Mouse (Mus musculus): ENCODE results near the gene Igsf11. TPM values are rescaled to one million over a fixed set of nuclear protein-coding genes. Genes with fewer than 3 reads are reported as not detected.

The Igsf11 gene
- total RNA-seq (2015): not detected in 2 replicates
- not detected in 2 replicates for total RNA-seq (2017)

DNA sequence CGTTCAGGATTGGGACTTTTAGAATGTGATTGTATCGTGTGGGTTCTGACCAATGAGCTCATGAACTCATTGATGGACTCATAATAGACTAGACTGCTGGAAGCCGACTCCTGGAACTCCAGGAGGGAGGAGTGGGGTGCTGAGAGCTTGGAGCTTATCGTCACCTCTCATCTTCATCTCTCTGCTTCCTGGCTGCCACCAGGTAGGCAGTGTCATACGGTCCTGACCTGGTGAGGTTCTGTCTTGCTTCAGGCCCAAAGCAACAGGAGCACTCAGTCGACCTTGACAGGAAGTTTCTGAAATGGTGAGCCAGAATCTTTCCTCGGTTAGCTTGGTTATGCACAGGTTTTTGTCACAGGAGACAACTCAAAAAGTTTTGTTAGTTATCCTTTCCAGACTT lies at the start of gene Igsf11:
Gene Igsf11, plus strand, starts transcription at position 301 of the 400 bp plus-strand sequence.
- ATAC-seq (replicated peaks; ENCODE audit: poor library complexity): no peak

DNA sequence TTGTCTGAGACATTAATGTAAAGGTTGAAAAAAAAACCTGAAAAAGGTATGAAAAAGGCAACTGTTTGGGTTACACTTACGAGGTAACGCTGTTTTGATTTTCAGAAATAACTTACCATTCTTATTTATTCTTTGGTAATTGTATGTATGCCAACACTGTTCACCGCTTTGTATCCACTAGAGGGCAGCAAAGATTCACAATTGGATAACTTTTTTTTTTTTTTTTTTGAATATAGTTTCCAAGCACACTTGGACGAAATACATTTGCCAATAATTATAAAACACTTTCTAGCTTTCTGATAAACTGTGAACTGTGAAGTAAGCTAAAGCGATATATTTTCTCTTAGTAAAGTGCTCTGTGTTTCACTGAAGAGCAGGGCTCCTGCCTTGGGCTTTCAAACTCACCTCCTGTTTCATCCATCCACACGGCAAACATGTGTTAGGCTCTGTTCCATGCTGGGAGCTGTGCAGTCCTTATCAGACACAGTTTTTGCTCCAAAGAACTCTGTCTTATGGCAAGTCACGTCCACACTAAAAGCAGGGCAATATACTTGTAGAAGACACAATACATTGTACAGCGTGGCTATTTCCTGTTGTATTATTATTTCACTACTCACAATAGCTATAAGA lies 34.2 kb upstream of the Igsf11 start:
- peak; percentile 63 for ATAC-seq (replicated peaks; ENCODE audit: poor library complexity)

DNA sequence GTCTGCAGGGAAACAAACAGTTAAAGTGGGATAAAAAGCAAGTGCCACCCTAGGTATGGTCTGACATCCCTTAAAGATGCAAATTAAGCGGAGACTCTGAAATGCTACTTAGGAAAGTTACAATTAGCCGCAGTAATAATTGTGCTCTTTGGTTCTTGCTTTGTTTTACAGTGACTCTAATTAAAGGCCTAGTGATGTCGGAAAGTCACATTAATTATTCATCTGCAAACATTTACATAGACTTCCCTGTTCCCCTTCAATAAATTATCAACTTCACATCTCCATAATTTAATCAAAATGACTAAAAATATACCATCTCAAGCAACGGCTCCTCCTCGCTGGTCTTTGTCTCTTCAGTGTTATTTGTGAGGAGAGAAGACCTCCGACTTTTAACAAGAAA lies 31.9 kb upstream of the Igsf11 start:
- ATAC-seq (replicated peaks; ENCODE audit: poor library complexity): no peak

DNA sequence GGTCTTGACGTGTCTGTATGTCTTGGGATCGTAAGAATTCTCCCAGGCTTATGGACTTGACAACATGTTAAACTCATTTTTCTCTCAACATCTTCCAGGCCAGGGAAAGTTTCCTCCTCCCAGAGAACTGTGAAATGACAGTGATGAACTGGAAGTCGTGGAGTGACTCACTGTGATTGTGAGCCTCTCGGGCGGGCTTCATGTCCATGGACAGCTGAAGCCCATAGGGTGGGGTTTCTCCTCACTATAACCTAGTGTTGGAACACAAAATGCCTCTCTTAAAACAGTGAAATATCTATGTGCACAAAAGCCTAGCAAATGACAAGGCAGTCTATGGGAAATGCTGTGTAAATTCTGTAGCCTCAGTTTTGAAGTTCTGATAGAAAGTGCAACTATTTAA lies 28.1 kb upstream of the Igsf11 start:
- ATAC-seq (replicated peaks; ENCODE audit: poor library complexity): no peak

DNA sequence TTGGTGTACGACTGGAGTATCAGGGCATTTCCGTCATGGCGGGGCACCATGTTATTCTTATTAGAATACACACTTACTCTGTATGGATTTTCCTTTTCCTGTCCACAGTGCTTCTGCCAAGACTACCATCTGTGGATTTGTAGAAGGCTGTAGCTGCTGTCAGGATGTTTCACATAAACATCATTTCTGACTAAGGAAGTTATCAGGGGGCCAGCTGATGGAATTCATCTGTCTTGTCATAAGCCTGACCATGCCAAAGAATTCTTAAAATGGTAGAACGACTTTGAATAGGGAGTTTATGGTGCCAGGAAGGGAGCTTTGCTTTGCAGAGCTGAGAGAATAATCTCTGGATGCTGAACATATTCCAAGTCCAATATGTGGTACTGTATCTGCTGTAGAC lies 19.2 kb upstream of the Igsf11 start:
- ATAC-seq (replicated peaks; ENCODE audit: poor library complexity): no peak

DNA sequence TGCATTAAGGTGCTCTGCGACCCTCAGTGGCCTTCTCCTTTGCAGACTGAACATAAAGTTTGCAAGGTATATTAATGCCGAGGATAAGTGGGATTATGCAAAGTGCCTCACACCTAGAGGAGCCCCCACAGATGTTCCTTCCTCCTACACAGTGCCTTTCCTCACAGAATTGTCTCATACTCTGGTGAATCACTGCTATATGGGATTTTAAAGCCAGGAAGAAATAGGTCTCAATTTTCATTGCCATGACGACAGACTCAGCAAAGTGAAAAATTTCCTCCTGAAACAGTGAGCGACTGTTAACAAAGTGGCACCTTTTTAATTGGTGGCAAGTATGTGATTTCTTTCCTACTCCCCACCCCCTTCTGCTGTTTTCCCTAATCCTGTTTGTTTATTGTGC lies 18.0 kb upstream of the Igsf11 start:
- no peak for ATAC-seq (replicated peaks; ENCODE audit: poor library complexity)

DNA sequence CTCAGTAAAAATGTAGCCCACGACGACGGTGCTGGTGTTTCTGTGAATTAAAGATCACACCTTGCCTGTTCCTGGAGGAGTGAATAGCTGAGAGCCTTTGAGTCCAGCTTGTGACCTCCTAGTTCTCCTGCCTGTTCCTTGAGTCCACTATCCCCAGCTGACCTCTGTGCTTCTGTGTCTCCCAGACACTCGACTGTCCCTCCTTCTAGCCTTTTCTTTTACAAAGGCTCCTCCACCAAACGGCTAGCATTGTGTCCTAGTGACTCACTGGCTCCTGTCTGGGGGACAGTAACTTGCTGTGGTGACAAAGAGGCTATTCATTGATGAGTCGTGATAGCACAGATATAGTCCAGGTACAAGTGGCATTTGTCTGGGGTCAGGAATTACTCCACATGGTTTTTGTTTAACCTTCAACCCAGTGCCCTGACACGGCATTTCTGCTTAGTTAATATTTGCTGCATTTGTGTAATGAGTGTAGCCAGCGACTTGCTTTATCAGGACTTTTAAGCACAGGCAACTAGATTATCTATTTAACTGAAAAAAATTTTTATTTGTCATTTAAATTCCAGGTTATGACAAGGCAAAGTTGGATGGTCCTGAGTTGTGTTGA lies 6.5 kb downstream of the Igsf11 start:
- ATAC-seq (replicated peaks; ENCODE audit: poor library complexity): no peak

DNA sequence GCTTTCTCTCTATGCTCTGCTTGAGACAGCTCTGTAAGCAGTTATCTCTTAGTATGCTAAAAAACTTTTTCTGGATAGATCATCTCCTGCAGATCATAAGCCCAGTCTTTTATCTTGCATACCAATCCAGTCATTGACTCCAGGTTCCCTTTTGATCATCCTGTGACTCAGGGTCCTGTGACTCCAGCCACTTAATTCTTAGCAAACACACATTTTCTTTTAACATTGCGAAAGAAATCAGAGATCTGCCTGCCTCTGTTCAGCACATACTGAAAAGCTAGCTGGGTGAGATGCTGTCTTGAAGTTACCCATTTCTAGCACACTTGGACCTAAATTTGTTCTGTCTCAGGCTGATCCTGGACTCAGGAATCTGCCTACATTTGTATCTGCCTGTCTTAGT lies 7.6 kb downstream of the Igsf11 start:
- ATAC-seq (replicated peaks; ENCODE audit: poor library complexity): no peak

DNA sequence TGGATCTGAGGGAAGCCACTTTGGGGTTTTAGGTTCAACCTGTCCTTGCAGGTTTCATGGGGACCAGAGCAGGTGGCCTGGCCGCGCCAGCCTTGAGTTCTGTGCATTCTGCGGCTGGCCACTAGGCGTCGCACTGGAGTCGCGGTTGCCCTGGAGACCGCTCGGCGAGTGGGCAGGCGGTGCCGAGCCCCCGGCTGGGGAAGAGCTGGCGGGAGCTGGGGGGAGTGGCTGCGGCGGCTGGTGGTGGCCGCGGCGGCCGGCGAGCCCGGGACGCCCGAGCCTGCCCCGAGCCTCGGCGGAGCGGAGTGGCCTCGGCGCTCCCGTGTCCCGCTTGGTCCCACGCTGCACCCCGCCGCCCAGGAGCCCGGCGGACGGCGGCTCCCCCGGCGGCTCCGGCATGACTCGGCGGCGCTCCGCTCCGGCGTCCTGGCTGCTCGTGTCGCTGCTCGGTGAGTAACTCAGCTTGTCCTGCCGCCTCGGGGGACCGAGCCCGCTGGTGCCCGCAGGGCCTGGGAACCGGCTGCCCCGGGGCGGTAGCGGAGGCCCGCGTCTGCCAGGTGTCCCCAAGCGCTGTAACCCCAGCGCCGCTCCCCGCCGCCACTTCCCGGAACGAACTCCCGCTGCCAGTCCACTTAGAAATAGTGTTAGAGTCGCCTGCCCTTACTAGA lies 9.8 kb downstream of the Igsf11 start:
- peak; percentile 99 for ATAC-seq (replicated peaks; ENCODE audit: poor library complexity)

DNA sequence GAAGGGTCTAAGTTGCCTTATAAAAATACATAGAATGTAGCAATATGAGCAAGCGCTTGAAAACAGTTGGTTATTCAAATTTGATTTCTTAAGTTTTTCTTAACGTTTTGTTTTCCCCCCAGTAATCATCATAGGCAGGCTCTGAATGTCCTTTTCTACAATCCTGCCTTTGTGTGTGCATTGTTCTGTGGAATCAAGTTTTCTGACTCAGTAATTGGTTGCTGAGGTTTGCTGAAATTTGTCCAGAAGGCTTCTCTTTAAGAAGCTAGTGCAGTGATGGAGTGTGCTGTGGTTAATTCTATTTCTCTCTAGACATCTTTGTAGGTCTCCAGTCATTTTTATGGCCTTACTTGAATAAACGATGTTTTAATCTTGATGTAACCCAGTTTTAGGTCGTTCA lies 10.5 kb downstream of the Igsf11 start:
- no peak for ATAC-seq (replicated peaks; ENCODE audit: poor library complexity)

DNA sequence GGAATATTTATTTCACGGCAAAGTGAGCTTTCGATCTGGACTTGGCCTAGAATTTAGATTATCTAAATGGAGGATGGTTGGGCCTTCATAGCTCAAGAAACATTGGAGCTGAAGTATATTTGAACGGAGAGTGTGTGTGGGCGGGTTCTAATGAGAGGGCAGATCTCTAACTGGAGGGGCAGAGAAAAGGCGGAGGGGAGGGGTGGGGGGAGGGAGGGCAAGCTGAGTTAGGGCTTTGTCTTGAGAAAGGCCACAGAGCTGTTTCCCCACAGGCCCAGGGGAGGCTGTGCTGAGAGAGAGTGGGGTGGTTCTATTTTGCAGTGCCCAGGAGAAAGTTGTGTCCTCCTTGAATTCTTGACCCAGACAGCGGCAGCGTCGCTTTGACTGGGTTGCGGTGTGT lies 11.7 kb downstream of the Igsf11 start:
- ATAC-seq (replicated peaks; ENCODE audit: poor library complexity): no peak

DNA sequence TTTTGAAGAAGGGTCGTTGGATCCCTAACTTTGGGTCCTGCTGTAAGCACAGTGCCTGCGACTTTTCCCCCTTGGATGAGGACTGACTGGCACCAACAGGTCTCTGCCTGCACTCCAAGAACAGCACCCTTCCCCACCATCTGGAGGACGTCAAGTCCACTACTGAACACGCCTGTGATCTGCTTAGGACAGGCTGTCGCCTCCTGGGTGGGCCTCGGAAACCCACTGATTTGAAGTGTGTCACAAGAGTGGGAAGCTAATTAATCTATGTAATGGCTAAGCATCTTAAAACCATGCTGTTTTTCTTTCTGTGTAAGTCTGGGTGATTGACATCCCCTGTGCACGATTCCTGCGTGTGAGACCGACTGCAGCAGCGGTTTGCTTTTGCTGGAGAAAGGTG lies 13.4 kb downstream of the Igsf11 start:
- no peak for ATAC-seq (replicated peaks; ENCODE audit: poor library complexity)

DNA sequence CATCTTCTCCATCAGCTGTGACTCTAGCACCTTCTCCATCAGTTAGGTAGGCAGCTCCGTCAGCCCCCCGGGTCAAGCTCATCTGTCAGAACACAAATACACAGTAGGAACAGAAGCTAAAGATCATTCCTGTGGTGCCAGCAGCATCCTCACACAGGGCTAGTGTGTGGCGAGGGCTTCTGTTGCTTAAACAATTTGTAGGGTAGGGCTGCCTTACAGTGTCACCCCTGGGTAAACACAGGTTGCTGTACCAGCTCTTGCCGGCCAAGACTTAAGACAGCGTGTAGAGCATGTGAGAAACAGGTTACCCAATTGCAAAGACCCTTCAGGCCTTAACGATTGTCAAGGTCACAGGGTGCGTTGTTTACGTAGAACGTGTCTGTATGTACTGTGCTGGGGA lies 15.8 kb downstream of the Igsf11 start:
- no peak for ATAC-seq (replicated peaks; ENCODE audit: poor library complexity)

DNA sequence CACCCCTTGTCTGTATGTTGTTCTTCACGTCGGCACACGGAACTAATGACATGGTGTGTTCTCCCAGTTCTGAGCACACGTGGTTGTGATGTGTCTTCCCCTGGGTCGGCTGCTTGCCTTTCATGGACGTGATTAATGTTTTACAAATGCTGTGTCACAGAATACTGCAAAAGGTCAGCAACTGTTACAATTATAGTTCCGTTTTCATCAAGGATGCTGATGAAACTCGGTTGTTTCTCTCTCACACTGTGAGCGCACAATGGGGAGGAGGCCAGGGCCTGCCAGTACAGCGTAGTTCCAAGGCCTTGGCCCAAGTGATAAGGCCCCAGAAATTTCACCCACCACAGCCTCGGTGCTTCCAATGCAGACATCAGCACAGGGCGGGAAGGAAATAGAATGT lies 17.0 kb downstream of the Igsf11 start:
- ATAC-seq (replicated peaks; ENCODE audit: poor library complexity): no peak

DNA sequence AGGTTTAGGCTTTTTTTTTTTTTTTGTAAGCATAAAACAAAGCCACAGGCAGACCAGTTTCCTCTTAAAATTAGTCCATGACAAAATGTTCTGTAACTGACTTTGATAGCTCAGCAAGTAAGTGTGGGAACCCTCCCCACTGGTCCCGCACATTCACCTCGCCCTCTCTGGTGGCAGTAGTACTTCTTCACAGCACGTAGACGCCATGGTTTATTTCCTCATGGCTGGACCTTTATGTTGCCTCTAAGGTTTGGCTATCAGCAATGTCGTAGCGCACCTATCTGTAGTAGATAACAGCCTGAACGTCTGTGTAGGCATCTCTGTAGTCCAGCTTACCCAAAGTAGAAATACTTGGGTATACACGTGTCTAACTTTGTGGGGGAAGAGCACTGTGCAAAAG lies 17.6 kb downstream of the Igsf11 start:
- no peak for ATAC-seq (replicated peaks; ENCODE audit: poor library complexity)

DNA sequence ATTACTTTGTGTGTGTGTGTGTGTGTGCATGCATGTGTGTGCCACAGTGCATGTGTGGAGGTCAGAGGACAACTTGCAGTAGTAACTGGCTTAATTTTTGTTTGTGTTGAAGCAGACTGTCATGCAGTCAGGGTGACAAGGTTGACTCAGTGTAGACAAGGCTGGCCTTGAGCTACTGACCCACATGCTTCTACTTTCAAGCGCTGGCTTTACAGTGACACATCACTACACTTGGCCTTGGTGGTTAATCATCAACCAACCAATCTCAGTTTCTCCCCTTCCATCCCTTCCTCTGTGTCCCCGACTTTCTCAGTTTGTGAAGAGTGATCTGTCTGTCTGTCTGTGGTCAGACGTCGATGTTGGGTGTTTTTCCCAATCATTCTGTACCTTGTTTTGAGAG lies 23.0 kb downstream of the Igsf11 start:
- no peak for ATAC-seq (replicated peaks; ENCODE audit: poor library complexity)

DNA sequence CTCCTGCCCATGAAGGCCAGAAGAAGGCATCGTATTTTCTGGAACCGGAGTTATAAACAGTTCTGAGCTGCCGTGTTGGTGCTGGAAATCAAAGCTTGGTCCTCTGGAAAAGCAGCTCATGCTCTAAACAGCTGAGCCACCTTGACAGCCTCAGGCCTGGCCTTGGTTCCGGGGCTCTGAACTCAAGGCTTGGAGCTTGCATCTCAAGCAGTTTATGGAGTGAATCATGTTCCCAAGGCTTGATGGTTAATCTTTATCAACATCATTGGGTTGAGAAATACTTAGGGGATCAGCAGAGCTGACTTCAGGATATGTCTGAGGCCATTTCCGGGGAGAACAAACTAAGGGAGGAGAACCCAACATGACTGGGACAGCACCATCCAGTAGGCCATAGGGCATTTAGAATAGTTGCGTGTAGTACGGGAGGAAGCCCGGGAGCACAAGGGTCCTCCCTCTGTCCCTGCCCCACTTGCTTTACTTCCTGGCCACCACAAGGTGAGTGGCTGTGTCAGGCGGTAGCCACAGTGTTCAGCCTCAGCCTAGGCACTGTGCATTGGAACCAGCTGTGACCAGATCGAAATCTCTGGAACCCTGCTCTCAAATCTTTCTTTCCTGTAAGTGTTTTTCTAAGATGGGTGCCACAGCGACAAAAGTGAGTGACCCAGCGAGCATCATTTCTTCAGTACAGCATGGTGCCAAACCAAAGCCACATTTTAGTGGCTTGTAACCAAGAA lies 23.7 kb downstream of the Igsf11 start:
- no peak for ATAC-seq (replicated peaks; ENCODE audit: poor library complexity)

DNA sequence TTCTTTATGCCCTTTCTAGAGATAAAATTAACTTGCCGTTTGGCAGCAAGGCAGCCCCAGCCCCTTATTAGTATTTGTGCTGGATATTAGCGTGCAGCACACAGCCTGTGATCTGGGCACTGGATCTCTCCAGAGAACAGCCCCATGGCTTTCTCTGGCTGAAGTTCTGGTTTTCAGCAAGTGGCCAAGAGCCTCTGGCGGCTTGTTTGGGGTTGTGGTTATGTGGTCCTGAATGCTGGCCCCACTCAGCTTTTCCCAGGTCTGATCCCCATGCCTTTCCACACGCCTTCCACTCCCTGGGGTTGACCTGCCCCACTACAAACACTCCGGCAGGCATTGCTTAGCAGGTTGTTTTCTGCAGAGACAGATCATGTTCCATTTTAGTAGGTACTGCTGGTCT lies 24.4 kb downstream of the Igsf11 start:
- ATAC-seq (replicated peaks; ENCODE audit: poor library complexity): no peak

DNA sequence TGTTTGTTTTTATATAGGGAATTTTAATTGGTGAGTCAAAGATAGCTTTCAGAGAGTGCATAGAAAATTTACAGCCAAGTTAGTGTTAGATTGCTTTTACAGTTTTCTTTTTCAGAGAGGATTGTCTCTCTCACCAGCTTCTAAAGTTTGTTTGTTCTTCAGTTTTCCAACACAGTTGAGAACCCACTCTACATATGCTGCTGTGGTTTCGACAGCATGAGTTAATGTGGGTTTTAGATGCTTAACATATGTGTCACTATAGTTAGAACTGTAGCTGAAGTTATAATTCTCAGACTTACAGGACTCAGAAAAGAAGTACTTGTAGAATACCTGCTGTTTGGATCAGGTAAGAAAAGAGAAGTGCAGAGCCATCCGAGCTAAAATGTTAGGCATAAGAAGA lies 25.6 kb downstream of the Igsf11 start:
- ATAC-seq (replicated peaks; ENCODE audit: poor library complexity): no peak

DNA sequence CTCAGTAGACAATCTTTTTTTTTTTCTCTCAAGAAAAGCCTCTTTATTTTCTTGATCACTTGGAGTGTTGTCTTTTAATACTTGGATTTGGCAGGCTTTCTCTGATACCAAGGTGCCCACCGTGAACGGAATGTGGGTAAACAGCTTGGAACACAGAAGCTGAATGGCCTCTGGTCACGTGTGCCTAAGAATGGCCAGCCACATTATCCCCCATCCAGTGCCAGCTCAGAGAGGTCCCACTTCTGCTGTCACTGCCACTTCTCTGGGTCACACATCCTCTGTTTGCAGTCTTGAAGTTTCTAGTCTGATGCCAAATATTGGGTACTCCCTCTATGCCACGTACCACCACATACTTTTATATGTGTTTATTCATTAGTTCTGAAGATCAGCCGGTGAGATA lies 28.0 kb downstream of the Igsf11 start:
- no peak for ATAC-seq (replicated peaks; ENCODE audit: poor library complexity)

DNA sequence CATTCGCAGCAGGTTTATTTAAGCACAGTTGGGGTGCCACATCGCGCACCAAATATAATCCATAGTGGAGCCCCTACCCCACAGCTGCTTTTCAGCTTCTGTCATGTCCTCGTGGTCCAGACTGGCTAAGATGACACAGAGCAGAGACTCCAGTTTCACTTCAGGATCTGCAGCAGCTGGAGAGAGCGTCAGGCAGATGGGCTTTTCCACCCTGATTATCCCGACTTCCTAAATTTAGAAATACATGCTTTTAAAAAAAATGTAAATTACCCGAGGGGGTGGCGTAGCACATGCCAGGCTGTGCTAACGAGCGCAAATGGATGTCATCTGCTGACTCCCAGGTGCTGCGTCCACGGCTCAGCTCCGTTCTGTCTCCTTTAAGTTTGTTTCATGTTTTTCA lies 32.5 kb downstream of the Igsf11 start:
- ATAC-seq (replicated peaks; ENCODE audit: poor library complexity): no peak

DNA sequence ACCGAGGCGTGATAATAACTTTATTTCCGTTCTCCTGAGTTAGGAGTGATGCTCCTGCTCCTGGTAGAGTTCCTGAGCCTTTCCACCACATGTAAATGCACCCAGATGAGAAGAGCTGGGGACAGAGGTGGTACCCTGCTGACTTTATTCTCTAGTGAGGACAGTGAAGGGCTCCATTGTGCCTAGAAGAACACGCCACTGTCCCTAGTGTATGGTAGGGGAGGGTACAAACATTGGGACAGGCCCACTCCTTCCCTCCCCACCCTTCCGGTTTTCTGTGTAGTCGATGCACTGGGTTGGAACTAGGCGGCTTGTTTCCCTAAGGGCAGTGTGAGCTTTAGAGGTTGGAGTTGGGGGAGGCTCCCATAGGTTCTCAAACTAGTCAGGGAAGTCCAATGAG lies 36.3 kb downstream of the Igsf11 start:
- ATAC-seq (replicated peaks; ENCODE audit: poor library complexity): no peak

All from megakaryocyte progenitor cell, adult 5-6 weeks (primary cell).